In the genomic region with DNA sequence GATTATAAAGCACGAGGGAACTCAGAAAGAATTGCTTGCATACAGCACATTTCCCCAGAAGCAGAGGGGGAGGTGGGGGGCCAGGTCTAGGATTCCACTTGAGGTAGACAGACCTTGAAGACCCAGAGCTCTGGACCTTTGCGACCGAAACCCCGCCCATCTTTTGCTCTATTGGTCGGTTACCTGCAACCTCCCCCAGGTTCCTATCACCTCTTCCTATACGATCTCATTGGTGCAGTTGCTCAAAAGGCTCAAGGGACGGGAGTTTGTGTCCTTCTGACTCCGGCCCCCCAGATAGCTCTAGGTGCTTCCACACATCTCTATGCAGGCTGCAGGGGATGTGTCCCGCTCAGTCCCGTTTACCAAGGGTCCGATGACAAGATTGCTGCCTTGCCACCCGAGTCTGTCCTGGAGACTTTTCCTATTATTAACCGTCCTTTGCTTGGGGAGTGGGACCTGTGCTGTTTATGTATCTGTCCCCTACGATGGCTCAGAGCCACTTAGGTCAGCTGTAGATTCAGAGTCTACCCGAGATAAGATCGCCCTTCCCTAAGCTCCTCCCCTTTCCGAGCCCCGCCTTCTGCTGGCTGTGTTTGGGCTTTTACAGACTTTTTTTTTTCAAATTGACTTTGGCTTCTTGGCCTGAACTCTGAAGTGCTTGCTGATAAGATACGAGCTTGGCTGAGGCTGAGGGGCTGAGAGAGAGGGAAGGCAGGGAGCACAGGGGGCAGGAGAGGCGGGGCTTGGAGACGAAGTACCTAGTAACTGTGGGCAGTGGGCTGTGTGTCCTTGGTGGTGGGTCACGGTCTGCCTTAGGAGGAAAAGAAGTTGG, we compare ENCODE assay signal across 8 mouse cellular contexts. TPM values are rescaled to one million over a fixed set of nuclear protein-coding genes. Genes with fewer than 3 reads are reported as not detected.
A peak's percentile ranks its signal among the peaks of the same experiment; 100 is the strongest.
DNase-seq lines count a peak whose midpoint lies in the region; ATAC-seq lines count a peak whose summit lies in the region.

No protein-coding gene starts in this region.

- peak overlapping the region; percentile 55 for H3K4me2 ChIP-seq in forebrain, embryonic 13.5 days
- peak overlapping the region; percentile 64 for H3K4me2 ChIP-seq in liver, embryonic 12.5 days

- H3K9me3 ChIP-seq in forebrain, embryonic 13.5 days (replicated peaks): 0 out of 2 replicates have a peak, but pooled peaks cover 2% of the 10 kb centered on the region
- H3K9me3 ChIP-seq in liver, embryonic 12.5 days (replicated peaks): no peaks in the 10 kb centered on the region

- H3K4me1 ChIP-seq in forebrain, embryonic 13.5 days: peaks cover 7% of the 10 kb centered on the region; the same call in 1 of the 2 replicates
- peaks cover 28% of the 10 kb centered on the region for H3K4me1 ChIP-seq in liver, embryonic 12.5 days

- no peaks in the 10 kb centered on the region for H3K36me3 ChIP-seq in forebrain, embryonic 13.5 days (ENCODE audit: poor library complexity, severe bottlenecking)
- no peaks in the 10 kb centered on the region for H3K36me3 ChIP-seq in liver, embryonic 12.5 days

- peak overlapping the region; percentile 25 for H3K4me3 ChIP-seq in forebrain, embryonic 13.5 days
- H3K4me3 ChIP-seq in liver, embryonic 12.5 days: peak overlapping the region; percentile 33

- H3K27me3 ChIP-seq in forebrain, embryonic 13.5 days: peaks cover 17% of the 10 kb centered on the region; the same call in 1 of the 2 replicates
- no peaks in the 10 kb centered on the region for H3K27me3 ChIP-seq in liver, embryonic 12.5 days (replicated peaks)

- peak overlapping the region; percentile 18; the same call in 1 of the 2 replicates for H3K9ac ChIP-seq in forebrain, embryonic 13.5 days
- H3K9ac ChIP-seq in liver, embryonic 12.5 days: peak overlapping the region; percentile 30; the same call in 1 of the 2 replicates

- H3K27ac ChIP-seq in forebrain, embryonic 13.5 days: no peak overlapping the region
- peak overlapping the region; percentile 57; the same call in 1 of the 2 replicates for H3K27ac ChIP-seq in liver, embryonic 12.5 days

- 10% methylated on average over 22 of the region's 22 CpGs for WGBS in forebrain, embryonic 13.5 days
- WGBS in liver, embryonic 12.5 days (ENCODE audit: insufficient replicate concordance): 5% methylated on average over 22 of the region's 22 CpGs

- ATAC-seq in forebrain, embryonic 13.5 days: no peak
- peak; percentile 42 for ATAC-seq in liver, embryonic 12.5 days

- peak; percentile 80 for DNase-seq in CD4-positive, CD25-positive, alpha-beta regulatory T cell, adult 2 months (ENCODE audit: low read depth, low spot score)
- peak; percentile 48 for DNase-seq in ZHBTc4 (ENCODE audit: low read depth, low spot score)
- DNase-seq in induced T-regulatory cell, adult 2 months (ENCODE audit: low read depth): peak; percentile 83
- DNase-seq in natural killer cell, adult 2 months (ENCODE audit: low spot score in 2 of 2): peak; percentile 46 to 57
- no peak for DNase-seq in cerebellum, postnatal 14 days
- no peak for DNase-seq in Muller cell, postnatal 12 days (ENCODE audit: inconsistent ontology term)

RNA-seq across cellular contexts. Expression of gene Ptpn1, which starts 44.1 kb away (rescaled TPM):
- 94.4 and 104 TPM in 2 replicates for polyA plus RNA-seq in forebrain, embryonic 13.5 days (2015; fragmentation: Nextera tagmentation; extraction: Ambion mirVana)
- 38.4 and 39.2 TPM in 2 replicates for polyA plus RNA-seq in liver, embryonic 12.5 days (2016; fragmentation: Nextera tagmentation; extraction: Ambion mirVana)

Comparison
In these comparisons a context has a peak if more than half of its experiments do, and no peak if none do; other contexts are left out.
1. DNase-seq: peak in CD4-positive, CD25-positive, alpha-beta regulatory T cell, adult 2 months (single experiment), ZHBTc4 (single experiment), induced T-regulatory cell, adult 2 months (single experiment) and natural killer cell, adult 2 months (2 of 2); none in cerebellum, postnatal 14 days (0 of 2) and Muller cell, postnatal 12 days (single experiment).